8 mouse cellular contexts compared by ENCODE assay signal in genomic region chr15:99333676-99334065, GRCm38 (mm10). TPM values are rescaled to one million over a fixed set of nuclear protein-coding genes. Genes with fewer than 3 reads are reported as not detected.
A peak's percentile ranks its signal among the peaks of the same experiment; 100 is the strongest.
DNase-seq lines count a peak whose midpoint lies in the region; ATAC-seq and TF ChIP-seq lines count a peak whose summit lies in the region.

No protein-coding gene starts in this region.

- H3K27me3 ChIP-seq in forebrain, embryonic 14.5 days (replicated peaks; ENCODE audit: control insufficient read depth, insufficient read depth, low read length), result no peaks in the 10 kb centered on the region
- H3K27me3 ChIP-seq in hindbrain, postnatal 0 days (ENCODE audit: insufficient read depth, low read length), result no peaks in the 10 kb centered on the region

- no peaks in the 10 kb centered on the region for H3K9me3 ChIP-seq in forebrain, embryonic 14.5 days (replicated peaks; ENCODE audit: control insufficient read depth, low read length)
- H3K9me3 ChIP-seq in hindbrain, postnatal 0 days (ENCODE audit: low read length), result no peaks in the 10 kb centered on the region

- H3K4me1 ChIP-seq in forebrain, embryonic 14.5 days (ENCODE audit: control insufficient read depth, insufficient read depth, low read length), result no peaks in the 10 kb centered on the region
- peaks cover 9% of the 10 kb centered on the region; the same call in 1 of the 2 replicates for H3K4me1 ChIP-seq in hindbrain, postnatal 0 days (ENCODE audit: insufficient read depth, low read length)

- no peak overlapping the region for H3K4me2 ChIP-seq in forebrain, embryonic 14.5 days (ENCODE audit: low read length)
- H3K4me2 ChIP-seq in hindbrain, postnatal 0 days (ENCODE audit: low read depth, low read length), result no peak overlapping the region

- peaks cover 20% of the 10 kb centered on the region; the same call in 1 of the 2 replicates for H3K79me2 ChIP-seq in macrophage (ENCODE audit: inconsistent target)

- peak overlapping the region; percentile 77 for H3K27ac ChIP-seq in layer of hippocampus, adult 2 months
- peak overlapping the region; percentile 63; the same call in 1 of the 2 replicates for H3K27ac ChIP-seq in forebrain, embryonic 14.5 days (ENCODE audit: low read depth, low read length)
- peak overlapping the region; percentile 80 for H3K27ac ChIP-seq in hindbrain, postnatal 0 days
- H3K27ac ChIP-seq in macrophage, result peak overlapping the region; percentile 94

- no peak for TF ChIP-seq CTCF in layer of hippocampus, adult 2 months (conservative IDR thresholded peaks at IDR 0.05)
- no peak for TF ChIP-seq CTCF in hindbrain, postnatal 0 days (IDR thresholded peaks at IDR 0.05; ENCODE audit: low read depth)

- ATAC-seq in forebrain, embryonic 14.5 days, result no peak
- 0 out of 2 replicates have a peak, but pooled peaks have one; percentile 6 for ATAC-seq in hindbrain, postnatal 0 days

- H3K4me3 ChIP-seq in layer of hippocampus, adult 2 months, result no peak overlapping the region
- H3K4me3 ChIP-seq in forebrain, embryonic 14.5 days (ENCODE audit: low read depth, low read length), result no peak overlapping the region
- H3K4me3 ChIP-seq in hindbrain, postnatal 0 days (ENCODE audit: low read length), result no peak overlapping the region
- H3K4me3 ChIP-seq in macrophage (ENCODE audit: inconsistent target), result no peak overlapping the region

- peaks cover 9% of the 10 kb centered on the region; the same call in 1 of the 2 replicates for H3K36me3 ChIP-seq in forebrain, embryonic 14.5 days (ENCODE audit: control insufficient read depth, insufficient read depth, low read length)
- no peaks in the 10 kb centered on the region for H3K36me3 ChIP-seq in hindbrain, postnatal 0 days (ENCODE audit: insufficient read depth, low read length)
- H3K36me3 ChIP-seq in macrophage (ENCODE audit: inconsistent target), result no peaks in the 10 kb centered on the region

- no peak overlapping the region for H3K9ac ChIP-seq in forebrain, embryonic 14.5 days (ENCODE audit: low read length)
- H3K9ac ChIP-seq in hindbrain, postnatal 0 days (replicated peaks; ENCODE audit: low read length), result no peak overlapping the region

- no peak for DNase-seq in layer of hippocampus, adult 2 months (ENCODE audit: low spot score in 2 of 2)
- DNase-seq in layer of hippocampus, adult 11-12 months (ENCODE audit: low spot score), result no peak
- DNase-seq in forebrain, embryonic 14.5 days (ENCODE audit: low spot score), result no peak
- peak; percentile 45 for DNase-seq in hindbrain, postnatal 0 days (ENCODE audit: low spot score)
- no peak for DNase-seq in T-cell, adult 2 months (ENCODE audit: low spot score)
- no peak for DNase-seq in cerebellum, postnatal 4 days (ENCODE audit: low spot score in 2 of 2)
- DNase-seq in adrenal gland, adult 18-20 months (ENCODE audit: low spot score in 2 of 2), result no peak

- 87% methylated on average over 3 of the region's 3 CpGs for WGBS in forebrain, embryonic 14.5 days
- 69% methylated on average over 3 of the region's 3 CpGs for WGBS in hindbrain, postnatal 0 days
- 73% methylated on average over 3 of the region's 3 CpGs for WGBS in macrophage (ENCODE audit: missing documents)

RNA-seq across cellular contexts. Expression of gene Fmnl3, which starts 36.6 kb away (rescaled TPM):
- total RNA-seq in layer of hippocampus, adult 2 months (2021), result 1 to 10 TPM; 9.0 to 9.7 TPM
- polyA plus RNA-seq in forebrain, embryonic 14.5 days (2014; fragmentation: Nextera tagmentation; extraction: Ambion mirVana), result 3.9 and 5.6 TPM in 2 replicates
- 11.9 and 15.2 TPM in 2 replicates for total RNA-seq in hindbrain, postnatal 0 days (2014; rRNA removed)
- polyA plus RNA-seq in hindbrain, postnatal 0 days (2015; fragmentation: Nextera tagmentation; extraction: Ambion mirVana), result 8.0 and 8.2 TPM in 2 replicates
- total RNA-seq in macrophage (2018; cell fraction: chromatin; rRNA removed), result 10 to 100 TPM in 21 of 26 experiments, 1 to 10 TPM in 5; 2.4 to 38.1 (median 15.1) TPM
- 10 to 100 TPM in 7 of 26 experiments, 1 to 10 TPM in 19; 5.2 to 12.7 (median 9.1) TPM for total RNA-seq in macrophage (2018; cell fraction: cytosol; rRNA removed)
- total RNA-seq in macrophage (2018; cell fraction: nucleus; rRNA removed), result 10 to 100 TPM in 13 of 26 experiments, 1 to 10 TPM in 13; 4.9 to 30.3 (median 9.9) TPM
- 7.2 to 21.2 TPM (median 8.2 TPM) in 3 replicates for polyA plus RNA-seq in macrophage (2018)
- total RNA-seq in adrenal gland, adult 18-20 months (2021), result 10 to 100 TPM; 15.5 to 17.2 TPM

RNA-seq across cellular contexts. Expression of gene Fam186b, which starts 38.0 kb away (rescaled TPM):
- 1 to 10 TPM; 1.2 to 1.9 TPM for total RNA-seq in layer of hippocampus, adult 2 months (2021)
- 0.11 and 0.52 TPM in 2 replicates for polyA plus RNA-seq in forebrain, embryonic 14.5 days (2014; fragmentation: Nextera tagmentation; extraction: Ambion mirVana)
- total RNA-seq in hindbrain, postnatal 0 days (2014; rRNA removed), result 0.86 and 1.3 TPM in 2 replicates
- polyA plus RNA-seq in hindbrain, postnatal 0 days (2015; fragmentation: Nextera tagmentation; extraction: Ambion mirVana), result 1.3 and 1.4 TPM in 2 replicates
- not detected for total RNA-seq in macrophage (2018; cell fraction: chromatin; rRNA removed)
- not detected for total RNA-seq in macrophage (2018; cell fraction: cytosol; rRNA removed)
- 1 to 10 TPM in 1 of 26 experiments, not detected in 25; 1.3 TPM for total RNA-seq in macrophage (2018; cell fraction: nucleus; rRNA removed)
- not detected in 3 replicates for polyA plus RNA-seq in macrophage (2018)
- total RNA-seq in adrenal gland, adult 18-20 months (2021), result 1 to 10 TPM; 1.6 to 2.6 TPM

RNA-seq across cellular contexts. Expression of gene Prpf40b, which starts 38.8 kb away (rescaled TPM):
- total RNA-seq in layer of hippocampus, adult 2 months (2021), result 100 to 1,000 TPM; 114 to 119 TPM
- polyA plus RNA-seq in forebrain, embryonic 14.5 days (2014; fragmentation: Nextera tagmentation; extraction: Ambion mirVana), result 57.2 and 81.8 TPM in 2 replicates
- 90.2 and 94.2 TPM in 2 replicates for total RNA-seq in hindbrain, postnatal 0 days (2014; rRNA removed)
- polyA plus RNA-seq in hindbrain, postnatal 0 days (2015; fragmentation: Nextera tagmentation; extraction: Ambion mirVana), result 101 and 110 TPM in 2 replicates
- 100 to 1,000 TPM in 2 of 26 experiments, 10 to 100 TPM in 24; 23.8 to 123 (median 63.9) TPM for total RNA-seq in macrophage (2018; cell fraction: chromatin; rRNA removed)
- 1 to 10 TPM; 2.8 to 8.8 (median 5.8) TPM for total RNA-seq in macrophage (2018; cell fraction: cytosol; rRNA removed)
- total RNA-seq in macrophage (2018; cell fraction: nucleus; rRNA removed), result 10 to 100 TPM in 25 of 26 experiments, 1 to 10 TPM in 1; 9.4 to 58.6 (median 23.4) TPM
- polyA plus RNA-seq in macrophage (2018), result 6.5 to 9.7 TPM (median 7.5 TPM) in 3 replicates
- total RNA-seq in adrenal gland, adult 18-20 months (2021), result 10 to 100 TPM; 46.0 to 50.6 TPM

RNA-seq across cellular contexts. Expression of gene Tmbim6, which starts 59.0 kb away (rescaled TPM):
- 100 to 1,000 TPM; 341 to 355 TPM for total RNA-seq in layer of hippocampus, adult 2 months (2021)
- 230 and 247 TPM in 2 replicates for polyA plus RNA-seq in forebrain, embryonic 14.5 days (2014; fragmentation: Nextera tagmentation; extraction: Ambion mirVana)
- 323 and 346 TPM in 2 replicates for total RNA-seq in hindbrain, postnatal 0 days (2014; rRNA removed)
- polyA plus RNA-seq in hindbrain, postnatal 0 days (2015; fragmentation: Nextera tagmentation; extraction: Ambion mirVana), result 355 and 374 TPM in 2 replicates
- 100 to 1,000 TPM; 200 to 542 (median 362) TPM for total RNA-seq in macrophage (2018; cell fraction: chromatin; rRNA removed)
- total RNA-seq in macrophage (2018; cell fraction: cytosol; rRNA removed), result 100 to 1,000 TPM; 437 to 919 (median 656) TPM
- 1,000 to 10,000 TPM in 5 of 26 experiments, 100 to 1,000 TPM in 21; 516 to 1,185 (median 814) TPM for total RNA-seq in macrophage (2018; cell fraction: nucleus; rRNA removed)
- 449 to 584 TPM (median 516 TPM) in 3 replicates for polyA plus RNA-seq in macrophage (2018)
- 100 to 1,000 TPM; 536 to 790 TPM for total RNA-seq in adrenal gland, adult 18-20 months (2021)
